Mouse (Mus musculus) pancreas, adult 10 weeks (tissue): ENCODE measurements around the gene Cyp2j9. TPM values are rescaled to one million over a fixed set of nuclear protein-coding genes. Genes with fewer than 3 reads are reported as not detected.

Experiments used
- polyA plus RNA-seq: library from polyadenylated mRNA; stranded (reverse); fragments of 350-450 nt; fragmentation: Illumina TruSeq; extraction: RNeasy Lipid Tissue Mini Kit (QIAGEN cat#74804); gene quantifications from one replicate; pipeline ENCODE4 v1.2.3, GENCODE M21; 2015; ENCODE audit warnings: low read depth, low replicate concordance; ENCODE audit not compliant: insufficient read depth

Cyp2j9 gene
- polyA plus RNA-seq: 1.9 TPM

DNA sequence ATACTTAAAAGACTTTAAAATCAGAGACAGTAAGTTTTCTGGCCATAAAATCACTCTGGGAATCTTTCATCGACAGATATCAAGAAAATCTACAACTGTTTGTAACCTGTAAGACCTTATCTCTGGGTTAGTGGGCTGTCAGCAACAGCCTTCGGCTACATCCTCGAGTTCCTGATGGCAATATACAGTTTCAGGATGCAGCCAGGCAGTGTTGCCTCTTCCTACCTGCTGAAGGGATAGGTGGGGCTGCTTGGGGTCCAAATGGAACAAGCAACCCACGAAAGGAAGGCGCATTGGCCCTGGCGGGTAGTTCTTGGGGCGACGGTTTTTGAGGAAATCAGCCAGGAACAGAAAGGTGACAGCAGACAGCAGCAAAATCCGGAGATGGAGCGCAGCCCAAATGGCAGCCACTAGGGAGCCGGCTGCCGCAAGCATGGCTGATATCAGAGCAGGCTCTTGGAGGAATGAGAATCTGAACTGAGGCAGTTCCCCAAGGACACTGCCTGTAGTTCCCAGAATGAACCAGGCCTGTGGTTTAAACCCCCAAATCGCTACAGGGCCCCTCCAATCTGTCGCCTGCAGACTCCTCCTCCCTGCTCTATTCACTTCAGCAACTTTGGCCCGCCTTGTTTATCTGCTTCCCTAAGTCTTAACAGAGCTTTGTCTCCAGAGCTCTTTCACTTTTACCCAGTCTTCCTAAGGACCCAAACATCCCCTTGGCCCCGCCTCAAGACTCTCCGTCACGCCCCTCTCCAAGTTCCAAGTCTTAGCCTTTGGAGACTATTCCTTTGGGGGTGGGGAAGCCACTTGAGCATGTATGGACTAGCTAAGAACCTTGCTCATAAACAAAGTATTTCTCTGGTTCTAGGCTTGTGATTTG lies at the start of gene Cyp2j9:
Cyp2j9 (minus strand) TSS at position 668 of the 880 bp plus-strand sequence.

GRCm38 (mm10) chr4:96553133-96553819 lies 38.1 kb downstream of the Cyp2j9 start, which contains the start of gene Cyp2j6:
Gene Cyp2j6, minus strand, starts transcription at chr4:96553661.

Other genes starting within 250 kb of the Cyp2j9 start
- not detected for gene Cyp2j11, start 242.9 kb downstream of the Cyp2j9 start, polyA plus RNA-seq
- not detected for gene Cyp2j8, start 84.2 kb downstream of the Cyp2j9 start, polyA plus RNA-seq
- 3.6 TPM for gene Cyp2j6, start 37.9 kb downstream of the Cyp2j9 start, polyA plus RNA-seq
- gene Cyp2j5, start 72.6 kb upstream of the Cyp2j9 start, polyA plus RNA-seq: not detected
- not detected for gene Gm12695, start 193.6 kb upstream of the Cyp2j9 start, polyA plus RNA-seq